Mouse (Mus musculus): ENCODE measurements around the gene Apopt1. TPM values are rescaled to one million over a fixed set of nuclear protein-coding genes. Genes with fewer than 3 reads are reported as not detected.

Gene Apopt1
- polyA plus RNA-seq (2015; fragmentation: Nextera tagmentation; extraction: Ambion mirVana), result 45.0 and 45.7 TPM in 2 replicates

GRCm38 (mm10) chr12:111713004-111713651, at the start of gene Apopt1, which contains the start of gene Bag5:
Apopt1 (plus strand) TSS chr12:111713261.
Bag5 (minus strand) TSS chr12:111713257.

GRCm38 (mm10) chr12:111672176-111672575, 40.9 kb upstream of the Apopt1 start, which contains the start of gene Ckb:
Ckb (minus strand) TSS chr12:111672338.

GRCm38 (mm10) chr12:111677882-111678669, 35.0 kb upstream of the Apopt1 start, which contains the start of gene Trmt61a:
Trmt61a (plus strand) TSS chr12:111678105.

DNA sequence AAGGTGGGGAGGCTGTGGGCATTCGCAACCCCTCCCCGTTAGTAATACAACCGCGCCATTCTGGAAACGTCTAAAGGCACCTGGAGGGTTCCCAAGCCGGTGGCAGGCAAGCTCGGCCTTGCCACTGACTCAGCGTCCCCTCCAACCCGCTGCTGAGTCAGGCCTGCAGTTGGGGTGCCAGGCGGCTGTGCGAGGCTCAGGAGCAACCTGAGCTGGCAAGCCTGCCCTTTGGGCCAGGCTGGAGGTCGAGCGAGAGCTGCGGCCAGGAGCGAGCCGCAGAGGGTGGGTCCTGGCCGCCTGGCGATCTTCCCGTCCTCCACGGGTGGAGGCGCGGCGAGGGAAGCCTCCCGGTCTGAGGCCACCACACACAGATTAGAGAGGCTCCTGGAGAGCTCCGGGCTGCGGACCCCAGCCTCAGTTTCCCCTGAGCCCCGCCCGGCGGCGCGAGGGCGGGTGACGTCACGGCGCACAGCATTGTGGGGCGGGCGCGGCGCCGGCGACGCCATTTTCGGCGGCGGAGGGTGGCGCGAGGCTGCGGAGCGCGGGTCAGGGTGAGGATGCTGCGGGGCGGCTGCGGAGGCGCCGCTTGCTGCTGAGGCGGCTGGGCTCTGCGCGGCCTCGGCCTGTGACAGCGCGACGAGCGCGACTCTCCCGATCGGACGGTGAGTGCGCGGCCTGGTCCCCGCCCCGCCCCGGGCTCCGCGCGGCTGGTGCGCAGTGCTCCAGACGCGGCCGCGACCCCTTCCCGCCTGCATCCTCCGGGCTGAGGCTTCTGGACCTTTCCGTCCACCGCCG, 45.5 kb downstream of the Apopt1 start, which contains the start of gene Klc1:
Gene Klc1, plus strand, starts transcription at position 469 of the 795 bp plus-strand sequence.

Other genes with a start within 250 kb of the Apopt1 start
- 14.4 and 14.9 TPM in 2 replicates for gene Gm266, start 227.4 kb upstream of the Apopt1 start, polyA plus RNA-seq (2015; fragmentation: Nextera tagmentation; extraction: Ambion mirVana)
- gene Eif5, start 175.2 kb upstream of the Apopt1 start, polyA plus RNA-seq (2015; fragmentation: Nextera tagmentation; extraction: Ambion mirVana), result 428 and 477 TPM in 2 replicates
- gene Mark3, start 138.7 kb upstream of the Apopt1 start, polyA plus RNA-seq (2015; fragmentation: Nextera tagmentation; extraction: Ambion mirVana), result 19.7 and 21.8 TPM in 2 replicates
- 2,312 and 2,495 TPM in 2 replicates for gene Ckb, start 40.9 kb upstream of the Apopt1 start, polyA plus RNA-seq (2015; fragmentation: Nextera tagmentation; extraction: Ambion mirVana)
- gene Trmt61a, start 35.2 kb upstream of the Apopt1 start, polyA plus RNA-seq (2015; fragmentation: Nextera tagmentation; extraction: Ambion mirVana), result 13.8 and 14.8 TPM in 2 replicates
- gene Bag5, start within 50 bp of the Apopt1 start, polyA plus RNA-seq (2015; fragmentation: Nextera tagmentation; extraction: Ambion mirVana), result 41.5 and 46.1 TPM in 2 replicates
- gene Klc1, start 45.6 kb downstream of the Apopt1 start, polyA plus RNA-seq (2015; fragmentation: Nextera tagmentation; extraction: Ambion mirVana), result 89.8 and 108 TPM in 2 replicates
- gene Xrcc3, start 100.6 kb downstream of the Apopt1 start, polyA plus RNA-seq (2015; fragmentation: Nextera tagmentation; extraction: Ambion mirVana), result 2.9 and 3.4 TPM in 2 replicates
- 79.9 and 81.4 TPM in 2 replicates for gene Zfyve21, start 100.9 kb downstream of the Apopt1 start, polyA plus RNA-seq (2015; fragmentation: Nextera tagmentation; extraction: Ambion mirVana)
- gene Ppp1r13b, start 194.8 kb downstream of the Apopt1 start, polyA plus RNA-seq (2015; fragmentation: Nextera tagmentation; extraction: Ambion mirVana), result 13.7 and 16.1 TPM in 2 replicates